9 mouse cellular contexts compared by ENCODE assay signal in genomic region chr19:4013066-4013465, GRCm38 (mm10). TPM values are rescaled to one million over a fixed set of nuclear protein-coding genes. Genes with fewer than 3 reads are reported as not detected.
DNase-seq lines count a peak whose midpoint lies in the region; ATAC-seq and TF ChIP-seq lines count a peak whose summit lies in the region.
"Had no signal": no experiment of that assay in that cellular context is flagged by ENCODE, and none has a peak within 500 bp of the region (broad histone marks: within the 10 kb centered on the region; RNA-seq: fewer than 3 reads in every experiment).

No protein-coding gene starts in this region.

- H3K27ac ChIP-seq in heart, embryonic 10.5 days, result peak overlapping the region; percentile 80
- no peak overlapping the region for H3K27ac ChIP-seq in ES-E14 (ENCODE audit: insufficient read depth, low read depth, low read length, poor library complexity, severe bottlenecking)
- no peak overlapping the region for H3K27ac ChIP-seq in hindbrain, embryonic 12.5 days

- peak overlapping the region; percentile 94 for H3K4me3 ChIP-seq in heart, embryonic 10.5 days
- peak overlapping the region; percentile 58 to 69 for H3K4me3 ChIP-seq in ES-E14 (ENCODE audit: insufficient read depth in 1 of 2, low read depth in 1 of 2, low read length in 2 of 2, poor library complexity in 1 of 2, severe bottlenecking in 1 of 2)
- H3K4me3 ChIP-seq in hindbrain, embryonic 12.5 days, result peak overlapping the region; percentile 82

- peak overlapping the region; percentile 48 for H3K4me2 ChIP-seq in hindbrain, embryonic 12.5 days (replicated peaks)

- H3K27me3 ChIP-seq in heart, embryonic 10.5 days (ENCODE audit: insufficient read depth, poor library complexity, severe bottlenecking), result no peaks in the 10 kb centered on the region
- H3K27me3 ChIP-seq in hindbrain, embryonic 12.5 days, result no peaks in the 10 kb centered on the region

- in situ Hi-C loops in ES-E14 (cut with MboI; ENCODE audit: low sequenced_read_pairs in 2 of 2, unreplicated experiment in 2 of 2), result no loop called here

- DNase-seq in heart, embryonic 10.5 days (ENCODE audit: low spot score), result no peak
- no peak for DNase-seq in heart, adult 8-10 months (ENCODE audit: low spot score)
- no peak for DNase-seq in ES-E14 (ENCODE audit: low read depth, low spot score)
- DNase-seq in left cerebral cortex, adult 18-20 months (ENCODE audit: low spot score in 2 of 2), result no peak
- DNase-seq in thymus, adult 18-20 months, result no peak
- no peak for DNase-seq in cerebellum, postnatal 25 days

- peak overlapping the region; percentile 64 for H3K9ac ChIP-seq in ES-E14 (ENCODE audit: insufficient read depth, low read depth, low read length, poor library complexity, severe bottlenecking)
- no peak overlapping the region for H3K9ac ChIP-seq in hindbrain, embryonic 12.5 days

- peak; percentile 46; the same call in 1 of the 2 replicates for ATAC-seq in hindbrain, embryonic 12.5 days (ENCODE audit: low FRiP score)
- peak; percentile 45 for ATAC-seq in megakaryocyte-erythroid progenitor cell, adult 5-6 weeks (replicated peaks; ENCODE audit: low FRiP score, low TSS enrichment, poor library complexity, severe bottlenecking)

- 6% methylated on average over 9 of the region's 9 CpGs for whole genome bisulfite sequencing in heart, embryonic 10.5 days
- whole genome bisulfite sequencing in hindbrain, embryonic 12.5 days, result 17% methylated on average over 9 of the region's 9 CpGs

- no peaks in the 10 kb centered on the region for H3K9me3 ChIP-seq in heart, embryonic 10.5 days
- H3K9me3 ChIP-seq in ES-E14 (ENCODE audit: control insufficient read depth, insufficient read depth, low read depth, low read length), result no peaks in the 10 kb centered on the region
- no peaks in the 10 kb centered on the region for H3K9me3 ChIP-seq in hindbrain, embryonic 12.5 days (replicated peaks)

- H3K36me3 ChIP-seq in heart, embryonic 10.5 days, result peaks cover 24% of the 10 kb centered on the region
- peaks cover 23% of the 10 kb centered on the region for H3K36me3 ChIP-seq in ES-E14 (ENCODE audit: control insufficient read depth, insufficient read depth, low read length, poor library complexity, severe bottlenecking)
- H3K36me3 ChIP-seq in hindbrain, embryonic 12.5 days, result peaks cover 22% of the 10 kb centered on the region

- peaks cover 28% of the 10 kb centered on the region for H3K4me1 ChIP-seq in heart, embryonic 10.5 days
- peaks cover 0 to 15% of the 10 kb centered on the region in 2 experiments; a peak in 1 of 4 replicates for H3K4me1 ChIP-seq in ES-E14 (ENCODE audit: control insufficient read depth in 2 of 2, insufficient read depth in 2 of 2, low read length in 2 of 2, poor library complexity in 1 of 2)
- peaks cover 7% of the 10 kb centered on the region for H3K4me1 ChIP-seq in hindbrain, embryonic 12.5 days

TF ChIP-seq in ES-E14, 5 proteins besides CTCF, POLR2A, EP300 and RAD21:
- no peak for TF ChIP-seq MAFK (IDR thresholded peaks at IDR 0.05; ENCODE audit: insufficient read depth, low read depth, low read length)
- TF ChIP-seq HCFC1 (IDR thresholded peaks at IDR 0.05; ENCODE audit: borderline replicate concordance, insufficient read depth, low read length), result no peak
- TF ChIP-seq ZC3H11A (IDR thresholded peaks at IDR 0.05; ENCODE audit: borderline replicate concordance, low read depth, low read length), result no peak

RNA-seq across cellular contexts. Expression of gene Ndufv1, which starts 0.5 kb away (rescaled TPM):
- 298 and 420 TPM in 2 replicates for polyA plus RNA-seq in heart, embryonic 10.5 days (2016; fragmentation: Nextera tagmentation; extraction: Ambion mirVana)
- total RNA-seq in heart, adult 8-10 months (2022), result 1,000 to 10,000 TPM; 1,087 to 1,207 (median 1,176) TPM
- total RNA-seq in ES-E14 (2012; rRNA removed), result 182 and 219 TPM in 2 replicates
- polyA plus RNA-seq in hindbrain, embryonic 12.5 days (2016; fragmentation: Nextera tagmentation; extraction: Ambion mirVana), result 187 and 188 TPM in 2 replicates
- total RNA-seq in megakaryocyte-erythroid progenitor cell, adult 5-6 weeks (2014; fragmentation: Nextera tagmentation), result 210 and 232 TPM in 2 replicates
- 285 and 306 TPM in 2 replicates for total RNA-seq in megakaryocyte-erythroid progenitor cell, adult 5-6 weeks (2017)
- total RNA-seq in left cerebral cortex, adult 18-20 months (2021), result 100 to 1,000 TPM; 265 to 266 TPM

RNA-seq across cellular contexts. Expression of gene Doc2g, which starts 10.0 kb away (rescaled TPM):
- polyA plus RNA-seq in heart, embryonic 10.5 days (2016; fragmentation: Nextera tagmentation; extraction: Ambion mirVana), result 32.4 and 75.0 TPM in 2 replicates
- 100 to 1,000 TPM; 255 to 281 (median 261) TPM for total RNA-seq in heart, adult 8-10 months (2022)
- 4.6 and 12.0 TPM in 2 replicates for total RNA-seq in ES-E14 (2012; rRNA removed)
- 4.4 and 5.8 TPM in 2 replicates for polyA plus RNA-seq in hindbrain, embryonic 12.5 days (2016; fragmentation: Nextera tagmentation; extraction: Ambion mirVana)
- 2.1 and 7.4 TPM in 2 replicates for total RNA-seq in megakaryocyte-erythroid progenitor cell, adult 5-6 weeks (2014; fragmentation: Nextera tagmentation)
- total RNA-seq in megakaryocyte-erythroid progenitor cell, adult 5-6 weeks (2017), result 3.8 and 4.0 TPM in 2 replicates
- 1 to 10 TPM; 3.5 to 4.9 TPM for total RNA-seq in left cerebral cortex, adult 18-20 months (2021)

RNA-seq across cellular contexts. Expression of gene Gm49405, which starts 12.6 kb away (rescaled TPM):
- polyA plus RNA-seq in heart, embryonic 10.5 days (2016; fragmentation: Nextera tagmentation; extraction: Ambion mirVana), result 4.1 and 5.2 TPM in 2 replicates
- 1 to 10 TPM in 1 of 4 experiments, under 1 TPM in 3; 0.69 to 1.6 (median 0.81) TPM for total RNA-seq in heart, adult 8-10 months (2022)
- total RNA-seq in ES-E14 (2012; rRNA removed), result 1.9 and 4.0 TPM in 2 replicates
- 3.2 and 4.2 TPM in 2 replicates for polyA plus RNA-seq in hindbrain, embryonic 12.5 days (2016; fragmentation: Nextera tagmentation; extraction: Ambion mirVana)
- total RNA-seq in megakaryocyte-erythroid progenitor cell, adult 5-6 weeks (2014; fragmentation: Nextera tagmentation), result 1.9 and 5.4 TPM in 2 replicates
- 1.5 and 2.0 TPM in 2 replicates for total RNA-seq in megakaryocyte-erythroid progenitor cell, adult 5-6 weeks (2017)
- total RNA-seq in left cerebral cortex, adult 18-20 months (2021), result 1 to 10 TPM; 1.0 to 1.5 TPM

RNA-seq across cellular contexts. Expression of gene Nudt8, which starts 12.7 kb away (rescaled TPM):
- polyA plus RNA-seq in heart, embryonic 10.5 days (2016; fragmentation: Nextera tagmentation; extraction: Ambion mirVana), result 40.2 and 52.4 TPM in 2 replicates
- 100 to 1,000 TPM; 134 to 165 (median 153) TPM for total RNA-seq in heart, adult 8-10 months (2022)
- total RNA-seq in ES-E14 (2012; rRNA removed), result 22.4 and 27.2 TPM in 2 replicates
- 18.7 and 18.9 TPM in 2 replicates for polyA plus RNA-seq in hindbrain, embryonic 12.5 days (2016; fragmentation: Nextera tagmentation; extraction: Ambion mirVana)
- total RNA-seq in megakaryocyte-erythroid progenitor cell, adult 5-6 weeks (2014; fragmentation: Nextera tagmentation), result 21.5 and 29.8 TPM in 2 replicates
- 19.5 and 21.1 TPM in 2 replicates for total RNA-seq in megakaryocyte-erythroid progenitor cell, adult 5-6 weeks (2017)
- 10 to 100 TPM in 1 of 2 experiments, 1 to 10 TPM in 1; 8.9 to 10.8 TPM for total RNA-seq in left cerebral cortex, adult 18-20 months (2021)

RNA-seq across cellular contexts. Expression of gene Tbx10, which starts 20.5 kb away (rescaled TPM):
- polyA plus RNA-seq in heart, embryonic 10.5 days (2016; fragmentation: Nextera tagmentation; extraction: Ambion mirVana), result 0.45 TPM in 1 of 2 replicates, not detected in the other
- total RNA-seq in heart, adult 8-10 months (2022), result not detected
- total RNA-seq in ES-E14 (2012; rRNA removed), result not detected in 2 replicates
- polyA plus RNA-seq in hindbrain, embryonic 12.5 days (2016; fragmentation: Nextera tagmentation; extraction: Ambion mirVana), result 0.35 and 0.47 TPM in 2 replicates
- not detected in 2 replicates for total RNA-seq in megakaryocyte-erythroid progenitor cell, adult 5-6 weeks (2014; fragmentation: Nextera tagmentation)
- total RNA-seq in megakaryocyte-erythroid progenitor cell, adult 5-6 weeks (2017), result not detected in 2 replicates
- not detected for total RNA-seq in left cerebral cortex, adult 18-20 months (2021)
- polyA plus RNA-seq: gonadal fat pad, adult 2 months had no signal

Comparison
In these comparisons a context has a peak if more than half of its experiments do, and no peak if none do; other contexts are left out.
1. RNA of gene Doc2g, which starts 10.0 kb away (total RNA-seq): 255 to 281 TPM in heart, adult 8-10 months; 2.1 to 7.4 TPM in megakaryocyte-erythroid progenitor cell, adult 5-6 weeks, 3.5 to 4.9 TPM in left cerebral cortex, adult 18-20 months and 4.6 to 12.0 TPM in ES-E14; every median in the first group is over 10 times any median in the second.
2. Peak in every context shown above with its lines, with median percentiles within 50 percentile points of each other: H3K4me3 ChIP-seq.